Mouse (Mus musculus): Measurements from ENCODE around the gene Fgf2.

The Fgf2 gene

DNA sequence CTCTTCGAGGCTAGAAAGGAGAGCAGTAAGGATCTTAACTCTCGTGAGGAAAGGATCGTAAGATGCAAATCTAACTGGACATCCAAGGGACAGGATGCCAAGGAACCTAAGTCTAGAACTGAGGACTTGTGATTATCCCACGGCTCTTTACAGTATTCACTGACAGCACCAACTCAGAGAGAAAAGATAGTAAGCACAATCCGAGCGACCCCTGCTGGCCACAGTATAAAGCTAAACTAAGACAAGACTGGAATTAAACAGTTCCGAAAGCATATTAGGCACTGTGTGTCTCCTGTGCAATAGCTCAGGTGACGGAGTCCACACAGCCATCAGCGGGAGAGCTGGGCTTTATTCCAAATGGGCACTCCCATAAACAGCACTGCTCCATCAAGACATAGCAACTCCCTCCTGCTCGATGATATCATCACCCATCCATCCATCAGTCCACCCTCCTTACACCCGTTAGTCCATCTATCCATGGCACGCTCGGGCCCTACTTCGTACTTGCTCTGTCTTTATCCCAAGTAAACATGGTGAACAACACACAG lies 66.3 kb downstream of the Fgf2 start:
- DNase-seq (ENCODE audit: low spot score in 2 of 2), result peak in 1 of 2 experiments; percentile 83

DNA sequence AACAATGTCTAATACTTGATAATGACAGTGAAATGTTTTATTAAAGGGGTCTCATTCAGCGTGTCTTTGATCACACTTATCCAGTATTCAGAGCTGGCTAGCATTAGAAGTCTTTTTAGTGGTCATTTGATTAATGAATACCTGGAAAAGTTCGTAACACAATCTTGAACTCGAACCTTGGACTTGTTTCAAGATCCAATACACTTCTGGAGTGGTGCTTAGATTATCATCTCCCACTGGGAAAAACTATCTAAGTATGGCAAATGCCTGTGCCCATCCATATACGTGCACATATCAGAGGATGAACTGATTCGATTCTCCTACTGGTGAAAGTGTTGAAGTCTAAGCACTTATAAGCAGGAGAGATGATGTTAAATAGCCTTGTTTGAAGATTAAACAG lies 70.2 kb downstream of the Fgf2 start:
- DNase-seq (ENCODE audit: low spot score in 2 of 2), result no peak

DNA sequence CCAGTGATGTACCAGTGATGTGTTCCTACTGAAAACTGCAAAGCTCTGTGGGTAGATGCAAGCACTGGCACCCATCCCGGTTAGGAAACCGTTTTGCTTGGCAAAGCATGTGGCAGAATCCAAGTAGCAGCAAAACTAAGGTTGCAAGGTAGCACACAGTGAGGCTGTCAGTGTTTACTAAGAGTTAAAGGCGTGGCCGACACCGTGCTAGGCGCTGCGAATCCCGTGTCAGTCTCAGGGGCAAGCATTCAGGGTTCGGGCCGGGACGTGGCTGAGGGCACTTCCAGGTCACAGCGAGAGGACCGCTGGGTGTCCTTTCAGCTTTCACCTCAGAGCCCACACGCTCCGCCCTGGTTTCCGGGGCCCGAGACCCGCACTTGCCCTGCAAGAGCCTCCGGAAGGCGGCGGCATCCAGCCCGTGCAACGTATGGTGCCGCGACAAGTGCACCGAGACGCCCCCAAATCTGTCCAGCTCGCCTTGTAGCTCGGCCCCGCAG lies 70.9 kb downstream of the Fgf2 start:
- peak in 1 of 2 experiments; percentile 75 for DNase-seq (ENCODE audit: low spot score in 2 of 2)

DNA sequence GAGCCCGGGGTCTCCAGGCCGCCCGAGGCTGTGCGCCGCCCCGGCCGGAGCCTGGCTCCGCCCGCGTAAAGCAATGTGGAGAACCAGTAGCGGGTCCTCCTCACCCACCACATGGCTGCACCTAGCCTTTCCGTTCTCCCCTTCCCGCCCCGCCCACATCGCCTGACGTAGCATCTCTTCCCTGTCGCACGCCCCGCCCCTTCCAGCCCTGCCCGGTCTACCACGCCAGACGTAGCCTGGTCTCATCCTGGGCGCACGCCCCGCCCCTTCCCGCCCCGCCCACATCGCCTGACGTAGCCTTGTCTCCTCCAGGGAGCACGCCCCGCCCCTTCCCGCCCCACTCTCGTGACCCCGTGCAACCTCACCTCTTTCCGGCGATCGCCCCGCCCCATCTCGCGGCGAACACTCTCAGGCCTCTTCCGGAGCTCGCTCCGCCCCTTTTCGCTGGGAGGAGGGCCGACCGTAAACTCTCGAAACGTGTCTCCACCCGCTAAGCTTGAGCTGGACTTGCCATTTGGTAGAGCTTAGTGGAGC lies 71.4 kb downstream of the Fgf2 start, which contains the start of gene Spata5:
Spata5 (plus strand) TSS at position 439 of the 534 bp plus-strand sequence.
- DNase-seq (ENCODE audit: low spot score in 2 of 2), result peak; percentile 95 to 96

DNA sequence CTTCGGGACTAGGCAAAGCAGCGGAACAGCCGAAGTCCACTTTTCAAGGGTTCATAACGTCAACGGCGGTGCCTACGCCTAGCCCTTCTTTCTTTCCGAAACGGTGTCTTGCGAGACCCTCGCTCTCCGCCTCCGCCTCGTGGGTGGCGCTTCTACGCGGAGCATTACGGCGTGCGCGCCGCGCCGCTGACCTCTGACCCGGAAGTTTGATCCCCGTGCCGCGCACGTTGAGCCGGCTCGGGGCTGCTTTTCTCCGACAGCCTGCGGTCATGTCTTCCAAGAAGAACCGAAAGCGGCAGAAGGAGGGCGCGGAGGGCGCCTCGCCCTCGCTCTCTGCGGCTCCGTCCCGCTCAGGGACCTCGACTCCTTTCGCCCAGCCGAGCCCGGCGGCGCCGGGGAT lies 71.9 kb downstream of the Fgf2 start, which contains the start of gene Nudt6:
Nudt6 (minus strand) TSS at position 140 of the 400 bp plus-strand sequence.
- DNase-seq (ENCODE audit: low spot score in 2 of 2), result peak; percentile 67 to 90

DNA sequence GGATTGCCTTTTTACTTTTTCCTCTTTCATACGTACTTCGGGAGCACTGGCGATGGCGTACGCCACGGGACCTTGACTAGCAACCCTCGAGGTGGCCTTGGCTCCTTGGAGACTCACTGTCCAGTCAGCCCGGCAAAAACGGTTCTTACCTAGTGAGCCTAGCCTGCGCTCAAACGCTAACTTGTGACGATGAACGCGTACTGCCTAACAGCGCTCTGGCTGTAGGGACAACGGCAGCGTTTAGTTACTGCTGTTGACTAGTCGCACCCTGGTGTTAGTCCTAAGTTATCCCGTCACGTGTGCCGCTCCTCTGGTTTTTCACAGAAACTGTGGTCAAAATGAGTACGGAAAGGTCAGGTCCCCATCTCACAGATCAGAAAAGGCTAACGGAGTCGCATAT lies 72.5 kb downstream of the Fgf2 start:
- DNase-seq (ENCODE audit: low spot score in 2 of 2), result no peak

DNA sequence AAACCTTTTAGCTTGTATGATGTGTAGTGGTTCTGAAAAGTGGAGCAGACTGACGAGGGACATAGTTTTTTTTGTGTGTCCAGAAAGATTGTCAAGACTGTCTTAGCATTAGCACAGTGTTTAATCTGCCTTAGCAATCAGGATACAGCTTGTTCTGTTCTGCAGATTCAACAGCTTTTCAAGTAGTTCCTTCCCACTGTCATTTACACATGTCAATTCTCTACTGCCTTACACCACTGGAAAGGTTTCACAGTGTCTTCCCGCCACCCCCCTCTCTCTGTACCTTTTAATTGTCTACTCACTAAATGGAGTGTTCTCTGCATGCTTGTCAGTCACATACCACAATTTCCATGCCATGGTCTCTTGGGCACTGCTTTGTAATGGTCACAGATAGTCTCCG lies 73.0 kb downstream of the Fgf2 start:
- no peak for DNase-seq (ENCODE audit: low spot score in 2 of 2)

DNA sequence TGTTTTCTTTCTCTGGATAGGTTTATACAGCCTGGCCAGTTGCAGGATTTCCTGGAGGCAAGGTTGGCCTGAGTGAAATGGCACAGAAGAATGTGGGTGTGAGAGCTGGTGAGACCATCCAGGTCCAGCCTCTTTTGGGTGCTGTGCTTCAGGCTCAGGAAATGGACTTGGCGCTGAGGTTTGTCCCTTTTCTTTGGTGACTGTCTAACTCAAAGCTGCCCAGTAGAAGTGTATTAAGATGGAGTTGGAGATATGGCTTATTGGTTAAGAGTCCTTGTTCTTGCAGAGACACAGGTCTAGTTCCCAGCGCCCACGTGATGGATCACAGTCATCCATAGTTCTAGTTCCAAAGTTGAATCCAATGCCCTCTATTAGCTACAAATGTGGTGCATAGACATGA lies 77.9 kb downstream of the Fgf2 start:
- DNase-seq (ENCODE audit: low spot score in 2 of 2), result no peak

DNA sequence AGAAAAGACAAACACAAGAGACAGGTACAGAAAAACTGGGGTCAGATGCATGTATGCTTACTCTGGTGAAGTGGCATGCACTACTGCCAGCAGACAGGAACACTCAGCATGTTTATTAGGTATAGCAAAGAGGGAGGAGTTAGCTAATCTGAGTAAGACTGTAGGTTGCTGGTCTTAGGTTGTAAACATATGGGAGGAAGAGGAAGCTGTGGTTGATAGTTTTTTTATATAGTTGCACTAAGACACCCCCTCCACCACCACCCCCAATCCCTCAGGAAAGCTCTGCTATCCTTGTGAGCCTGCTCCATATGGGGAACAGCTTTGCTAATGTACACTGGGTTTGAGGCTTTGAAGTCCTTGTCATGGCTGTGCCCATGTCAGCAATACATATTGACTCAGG lies 82.2 kb downstream of the Fgf2 start:
- DNase-seq (ENCODE audit: low spot score in 2 of 2), result no peak

DNA sequence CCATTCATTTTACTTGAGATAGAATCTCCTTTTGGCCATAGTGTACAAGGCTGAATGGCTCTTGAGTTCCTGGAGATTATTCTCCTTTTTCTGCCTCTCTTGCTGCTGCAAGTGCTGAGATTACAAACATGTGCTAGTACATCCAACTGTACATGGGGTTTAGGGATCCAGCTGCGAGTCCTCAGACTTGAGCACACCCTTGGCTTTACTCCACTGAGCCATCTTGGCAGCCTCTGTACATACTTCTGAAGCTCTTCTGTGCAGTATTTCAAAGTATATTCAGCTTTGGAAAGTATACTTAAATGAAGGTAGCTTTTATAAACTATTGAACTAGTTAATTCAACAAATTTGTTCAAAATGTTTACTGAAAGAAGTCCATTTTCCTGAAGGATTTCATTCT lies 91.6 kb downstream of the Fgf2 start:
- no peak for DNase-seq (ENCODE audit: low spot score in 2 of 2)

DNA sequence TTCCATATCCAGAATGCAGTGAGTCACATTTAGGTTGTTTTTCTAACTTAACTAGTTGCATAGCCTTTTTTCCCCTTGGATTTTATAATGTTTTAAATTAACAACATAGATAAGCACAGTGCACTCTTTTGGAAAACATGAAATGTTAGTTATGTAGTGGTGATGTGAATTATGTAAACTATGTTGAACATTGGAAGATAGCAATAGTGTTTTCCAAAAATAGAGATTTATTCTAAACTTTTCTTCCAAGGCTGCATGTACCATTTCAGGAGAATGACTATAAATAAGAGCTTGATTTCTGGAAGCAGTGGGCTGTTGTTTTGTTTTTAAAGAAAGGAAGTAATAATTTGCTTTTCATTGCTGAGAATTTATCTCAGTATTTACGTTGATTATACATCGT lies 95.3 kb downstream of the Fgf2 start:
- no peak for DNase-seq (ENCODE audit: low spot score in 2 of 2)

DNA sequence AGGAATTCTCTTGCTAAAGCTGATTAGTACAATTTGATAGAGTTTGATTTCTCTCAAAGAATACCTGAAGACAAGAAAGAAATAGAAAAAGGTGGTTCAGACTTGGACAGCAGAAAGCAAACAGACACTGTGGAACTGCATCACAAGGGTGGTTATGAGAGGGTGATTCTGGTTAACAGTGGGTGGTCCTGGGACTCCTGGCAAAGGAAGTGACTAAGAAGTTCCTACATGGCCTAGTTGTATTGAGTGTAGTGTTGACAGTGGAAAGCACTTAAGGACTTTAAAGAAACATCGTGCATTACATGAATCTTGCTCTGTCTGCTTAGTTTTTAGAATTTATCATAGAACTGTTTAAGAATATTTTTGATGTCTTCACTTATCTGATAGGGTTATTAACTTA lies 107.8 kb downstream of the Fgf2 start:
- no peak for DNase-seq (ENCODE audit: low spot score in 2 of 2)

Measured in left cerebral cortex, adult 9 months (tissue).